Mouse (Mus musculus) R1 (cell line): ENCODE data around the gene Pold1.

Experiments used
- DNase-seq: peaks from one replicate; pipeline ENCODE4 v3.0.0-alpha.2; 2018; ENCODE audit warnings: low read depth, low spot score

The Pold1 gene

GRCm38 (mm10) chr7:44548497-44549087 lies at the start of gene Pold1:
Gene Pold1 (minus strand): TSS chr7:44548849.
- peak; percentile 100 for DNase-seq

GRCm38 (mm10) chr7:44598336-44598735 lies 49.7 kb upstream of the Pold1 start:
- DNase-seq, result no peak

DNA sequence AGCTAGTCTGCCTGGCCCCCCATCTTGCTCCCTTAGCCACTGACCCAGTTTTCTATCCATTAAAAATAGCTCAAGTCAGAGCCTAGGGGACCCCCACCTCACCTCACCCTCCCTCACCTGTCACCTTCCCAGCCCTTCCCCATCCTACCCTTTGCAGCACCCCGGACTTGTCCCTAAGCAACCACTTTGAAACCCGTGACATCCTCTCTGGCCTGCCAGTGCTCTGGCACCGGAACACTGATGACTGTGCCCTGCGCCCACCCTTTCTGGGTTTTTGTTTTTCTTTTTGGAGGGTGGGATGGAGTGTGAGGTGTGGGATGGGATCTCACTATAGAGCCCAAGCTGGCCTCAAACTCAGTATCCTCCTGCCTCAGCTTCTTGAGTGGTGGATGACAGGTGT lies 49.0 kb upstream of the Pold1 start:
- no peak for DNase-seq

DNA sequence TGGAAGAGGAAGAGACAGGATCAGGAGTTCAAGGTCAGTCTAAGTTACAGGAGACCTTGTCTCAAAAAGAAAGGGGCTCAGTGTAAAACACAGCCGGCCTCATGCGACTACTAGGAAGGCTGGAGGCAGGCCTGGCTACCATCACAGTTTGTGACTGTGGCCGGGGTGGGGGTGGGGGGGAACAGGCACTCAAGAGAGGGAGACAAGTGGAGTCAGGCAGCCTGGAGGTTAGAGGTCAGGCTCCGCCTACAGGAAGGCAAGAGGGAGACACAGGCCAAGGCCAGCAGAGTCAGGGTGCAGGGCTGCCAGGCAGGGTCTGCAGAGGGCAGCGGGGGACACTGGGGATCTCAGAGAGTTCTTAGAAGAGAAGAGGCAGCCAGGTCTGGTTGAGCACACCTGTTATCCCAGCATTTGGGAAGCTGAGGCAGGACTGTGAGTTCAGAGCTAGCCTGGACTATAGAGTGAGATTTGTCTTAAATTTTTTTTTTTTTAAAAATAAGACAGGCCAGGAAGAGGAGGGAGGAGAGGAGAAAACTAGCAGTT lies 48.4 kb upstream of the Pold1 start:
- DNase-seq, result peak; percentile 57

- DNase-seq, result no peak
These were observed 47.4 kb upstream of the Pold1 start for GRCm38 (mm10) chr7:44596051-44596450.

DNA sequence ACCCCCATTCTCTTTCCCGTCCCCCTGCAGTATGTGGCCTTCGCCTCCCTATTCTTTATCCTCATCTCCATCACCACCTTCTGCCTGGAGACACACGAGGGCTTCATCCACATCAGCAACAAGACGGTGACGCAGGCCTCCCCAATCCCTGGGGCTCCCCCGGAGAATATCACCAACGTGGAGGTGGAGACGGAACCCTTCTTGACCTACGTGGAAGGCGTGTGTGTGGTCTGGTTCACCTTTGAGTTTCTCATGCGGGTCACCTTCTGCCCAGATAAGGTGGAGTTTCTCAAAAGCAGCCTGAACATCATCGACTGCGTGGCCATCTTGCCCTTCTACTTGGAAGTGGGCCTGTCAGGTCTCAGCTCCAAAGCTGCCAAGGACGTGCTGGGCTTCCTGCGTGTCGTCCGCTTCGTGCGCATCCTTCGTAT lies 46.5 kb upstream of the Pold1 start:
- DNase-seq, result no peak

DNA sequence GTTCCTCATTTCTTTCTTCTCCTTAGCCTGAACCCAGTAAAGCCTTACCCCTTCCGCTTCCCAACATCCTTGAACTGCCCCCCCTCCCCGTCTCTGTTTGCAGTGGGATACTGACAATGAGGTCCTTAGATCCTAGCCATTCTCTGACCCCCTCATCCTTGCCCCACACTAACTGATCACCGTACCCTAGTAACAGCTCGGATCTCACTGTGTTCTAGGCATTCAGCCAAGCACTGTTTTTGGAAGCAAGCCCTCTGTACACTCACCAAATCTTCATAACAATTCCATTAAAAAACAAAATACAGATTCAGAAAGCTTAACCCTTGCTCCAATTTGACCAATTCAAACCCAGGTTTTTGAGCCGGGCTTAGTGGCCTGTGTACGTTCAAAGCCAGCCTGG lies 45.6 kb upstream of the Pold1 start:
- DNase-seq, result no peak

DNA sequence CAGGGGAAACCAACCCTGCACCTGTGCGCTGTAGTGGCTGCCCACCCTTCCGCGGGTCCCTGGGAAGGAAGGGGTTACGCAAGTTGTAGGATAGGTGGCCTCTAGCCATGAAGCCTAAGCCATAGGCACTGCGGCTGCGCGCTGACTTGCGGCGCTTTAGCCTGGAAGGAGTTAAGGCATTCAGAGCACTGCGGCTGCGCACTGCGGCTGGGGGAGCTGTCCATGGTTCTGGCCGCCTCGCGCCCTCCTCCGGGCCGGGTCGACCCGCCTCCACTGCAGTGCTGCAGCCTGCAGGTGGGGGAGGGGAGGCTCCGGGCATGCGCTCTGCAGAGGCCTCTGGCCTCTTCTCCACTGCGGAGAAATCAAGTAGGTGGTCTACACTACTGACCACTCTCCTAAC lies 45.1 kb upstream of the Pold1 start:
- peak; percentile 92 for DNase-seq

- no peak for DNase-seq
These were observed 44.4 kb upstream of the Pold1 start for GRCm38 (mm10) chr7:44593051-44593450.

DNA sequence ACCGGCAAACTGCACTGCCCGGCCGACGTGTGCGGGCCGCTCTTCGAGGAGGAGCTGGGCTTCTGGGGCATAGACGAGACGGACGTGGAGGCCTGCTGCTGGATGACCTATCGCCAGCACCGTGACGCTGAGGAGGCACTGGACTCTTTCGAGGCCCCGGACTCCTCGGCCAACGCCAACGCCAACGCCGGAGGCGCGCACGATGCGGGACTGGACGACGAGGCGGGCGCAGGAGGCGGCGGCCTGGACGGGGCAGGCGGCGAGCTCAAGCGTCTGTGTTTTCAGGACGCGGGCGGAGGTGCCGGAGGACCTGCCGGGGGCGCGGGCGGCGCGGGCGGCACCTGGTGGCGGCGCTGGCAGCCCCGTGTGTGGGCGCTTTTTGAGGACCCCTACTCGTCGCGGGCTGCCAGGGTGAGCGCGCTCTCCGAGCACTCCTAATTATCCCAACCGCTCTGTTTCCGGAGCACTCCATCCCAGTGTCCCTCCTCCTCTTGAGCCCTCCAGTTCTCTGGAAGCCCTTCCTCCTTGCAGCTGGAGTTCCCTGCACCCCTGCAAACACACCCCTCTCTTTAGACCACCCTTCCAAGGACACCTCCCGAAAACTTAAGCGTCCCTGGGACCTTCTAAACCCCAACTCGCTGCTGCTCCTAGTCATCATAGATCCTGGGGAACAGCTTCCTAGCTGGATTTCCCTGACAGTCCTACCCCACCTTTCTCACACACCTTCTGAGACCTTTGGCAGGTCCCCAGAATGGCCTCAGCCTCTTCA lies 42.9 kb upstream of the Pold1 start:
- DNase-seq, result peak; percentile 23

- DNase-seq, result peak; percentile 99
These were observed 42.0 kb upstream of the Pold1 start, which contains the start of gene Kcnc3 for GRCm38 (mm10) chr7:44590402-44591347. Gene Kcnc3 (plus strand): TSS chr7:44590664.

GRCm38 (mm10) chr7:44589946-44590345 lies 41.3 kb upstream of the Pold1 start:
- peak; percentile 90 for DNase-seq

DNA sequence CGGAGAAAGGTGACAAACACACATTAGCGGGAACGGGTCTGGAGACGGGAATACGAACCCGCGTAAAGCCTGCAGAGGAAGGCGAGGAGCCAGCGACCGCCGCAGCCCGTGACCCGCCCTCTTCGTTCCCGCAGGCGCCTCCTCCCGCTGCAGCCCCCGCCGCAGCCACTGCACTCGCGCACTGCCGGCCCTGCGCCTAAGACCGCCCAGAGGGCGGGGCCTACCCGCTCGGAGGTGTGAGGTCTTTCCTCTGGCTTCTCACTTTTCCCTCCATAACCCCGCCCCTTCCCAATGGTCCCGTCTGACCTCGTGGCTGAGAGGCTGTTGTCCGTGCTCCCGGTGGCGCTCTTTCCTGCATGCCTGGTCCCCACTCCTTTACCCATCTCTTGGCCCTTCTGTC lies 40.5 kb upstream of the Pold1 start:
- DNase-seq, result peak; percentile 97

DNA sequence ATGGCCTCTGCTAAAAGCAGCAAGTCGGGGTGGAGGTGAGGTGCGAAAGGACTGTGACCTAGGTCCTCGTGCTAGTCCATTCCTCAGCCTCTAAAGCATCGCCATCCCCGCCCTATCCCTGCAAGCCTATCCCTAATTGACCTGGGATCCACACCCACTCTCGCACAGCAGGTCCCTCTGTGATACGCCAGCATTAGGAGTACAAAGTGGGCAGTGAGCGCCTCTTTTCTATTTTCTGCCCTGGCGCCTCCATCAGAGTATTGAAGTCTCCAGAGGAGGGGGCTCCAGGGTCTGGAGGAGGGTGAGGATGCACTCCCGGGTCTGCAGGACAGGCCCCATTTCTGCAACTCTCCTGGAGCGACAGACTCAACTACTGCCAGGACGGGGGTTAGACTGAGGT lies 39.7 kb upstream of the Pold1 start:
- peak; percentile 37 for DNase-seq

- DNase-seq, result no peak
These were observed 39.0 kb upstream of the Pold1 start for GRCm38 (mm10) chr7:44587676-44588075.

DNA sequence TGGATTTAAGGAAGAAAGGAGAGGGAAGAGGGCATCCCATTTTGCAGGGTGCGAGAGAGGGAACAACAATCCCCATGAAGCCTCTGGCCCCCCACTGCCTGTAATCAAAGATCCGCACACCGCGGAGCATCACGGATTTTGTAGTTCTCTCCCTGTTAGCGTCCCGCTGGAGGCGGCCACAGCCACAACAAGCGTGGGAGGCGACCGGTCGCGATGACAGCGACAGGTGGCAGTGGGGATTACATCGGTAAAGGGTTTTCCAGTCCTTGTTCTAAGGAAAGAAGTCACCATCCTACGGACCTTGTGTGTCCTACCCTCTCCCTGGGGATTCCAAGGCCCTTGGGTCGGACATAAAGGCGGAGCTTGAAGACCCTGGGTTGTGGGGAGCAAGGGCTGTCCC lies 38.3 kb upstream of the Pold1 start:
- peak; percentile 86 for DNase-seq

DNA sequence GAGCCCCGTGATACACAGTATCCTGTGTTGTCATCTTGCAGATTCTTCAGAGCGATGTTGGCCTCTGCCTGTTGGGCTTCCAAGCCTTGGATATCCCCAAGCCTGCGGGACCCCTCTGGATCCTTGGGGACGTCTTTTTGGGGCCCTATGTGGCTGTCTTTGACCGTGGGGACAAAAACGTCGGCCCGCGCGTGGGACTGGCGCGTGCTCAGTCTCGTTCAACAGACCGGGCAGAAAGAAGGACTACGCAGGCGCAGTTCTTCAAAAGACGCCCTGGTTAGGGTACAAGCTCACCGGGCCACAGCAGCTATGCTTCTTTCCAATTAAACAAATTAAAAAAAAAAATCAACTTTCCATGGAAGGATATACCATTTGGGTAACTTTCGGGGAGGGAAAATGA lies 37.9 kb upstream of the Pold1 start:
- DNase-seq, result peak; percentile 70

- no peak for DNase-seq
These were observed 37.0 kb upstream of the Pold1 start for GRCm38 (mm10) chr7:44585606-44586005.

GRCm38 (mm10) chr7:44584921-44585320 lies 36.3 kb upstream of the Pold1 start:
- DNase-seq, result no peak

- DNase-seq, result no peak
These were observed 35.7 kb upstream of the Pold1 start for GRCm38 (mm10) chr7:44584265-44584804.

DNA sequence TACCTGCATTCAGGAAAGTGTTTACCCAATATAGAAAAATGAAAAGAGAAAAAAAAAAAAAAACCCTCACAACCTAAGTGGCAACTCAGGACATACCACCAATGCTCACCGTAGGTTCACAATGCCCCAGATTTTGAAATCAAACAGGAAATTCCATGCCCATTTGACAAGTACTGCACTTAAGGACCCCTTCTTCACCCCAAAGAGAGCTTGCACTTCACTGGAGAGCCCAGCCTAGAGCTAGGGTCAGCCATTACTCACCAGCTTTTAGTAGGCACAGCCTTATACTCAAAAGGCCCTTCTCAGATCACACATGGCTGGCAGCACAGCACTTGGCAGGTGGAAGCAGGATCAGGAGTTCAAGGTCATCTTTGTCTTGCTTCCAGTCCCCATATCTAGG lies 34.5 kb upstream of the Pold1 start:
- DNase-seq, result no peak

- DNase-seq, result no peak
These were observed 34.1 kb upstream of the Pold1 start for GRCm38 (mm10) chr7:44582709-44583108.
